Mouse (Mus musculus): ENCODE measurements around the gene Wdfy4.

- no peak for TF ChIP-seq MAFK (IDR thresholded peaks at IDR 0.05; ENCODE audit: borderline replicate concordance, low read depth, low read length)
- TF ChIP-seq CTCF (IDR thresholded peaks at IDR 0.05 in 2 of 3, conservative IDR thresholded peaks at IDR 0.05 in 1 of 3; ENCODE audit: control insufficient read depth in 1 of 3, insufficient read depth in 1 of 3, low read depth in 2 of 3, low read length in 3 of 3, poor library complexity in 1 of 3, severe bottlenecking in 1 of 3) = no peak
- no peak for TF ChIP-seq GATA1 (IDR thresholded peaks at IDR 0.05; ENCODE audit: low read depth, low read length)
- no peak for TF ChIP-seq UBTF (IDR thresholded peaks at IDR 0.05; ENCODE audit: borderline replicate concordance, insufficient read depth, low read depth, low read length)
- TF ChIP-seq POLR2A (IDR thresholded peaks at IDR 0.05; ENCODE audit: control insufficient read depth in 1 of 2, insufficient read depth in 1 of 2, low read depth in 1 of 2, low read length in 2 of 2, poor library complexity in 1 of 2) = no peak
- TF ChIP-seq MXI1 (IDR thresholded peaks at IDR 0.05; ENCODE audit: low read depth, low read length) = no peak
- TF ChIP-seq POLR2AphosphoS5 (IDR thresholded peaks at IDR 0.05; ENCODE audit: borderline replicate concordance, low read depth, low read length) = no peak
- TF ChIP-seq NRF1 (IDR thresholded peaks at IDR 0.05; ENCODE audit: insufficient read depth, low read depth, low read length, poor library complexity, severe bottlenecking) = no peak
- no peak for TF ChIP-seq USF2 (IDR thresholded peaks at IDR 0.05; ENCODE audit: borderline replicate concordance in 1 of 2, insufficient read depth in 1 of 2, low read depth in 1 of 2, low read length in 2 of 2)
Measured at GRCm38 (mm10) chr14:33082301-33082700, 103.0 kb downstream of the Wdfy4 start.
